In the genomic region with DNA sequence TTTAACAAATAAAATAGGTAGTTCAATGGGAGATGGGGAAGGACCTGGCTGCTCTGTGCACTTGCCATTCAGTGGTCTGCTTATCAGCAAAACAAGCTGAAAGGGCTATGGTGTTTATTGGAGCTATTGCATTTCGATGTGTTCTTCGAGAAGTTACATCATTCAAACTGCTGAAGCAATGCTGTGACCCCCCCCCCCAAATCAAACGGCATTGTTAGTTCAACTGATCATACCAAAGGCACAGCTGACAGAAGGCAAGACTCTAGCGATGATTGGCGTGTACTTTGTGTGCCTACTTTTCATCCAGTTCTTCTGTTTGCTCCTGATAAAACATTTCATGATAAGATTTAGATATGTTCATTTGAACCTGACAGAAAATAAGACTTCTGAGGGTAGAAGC, we compare ENCODE assay signal across 10 mouse cellular contexts. TPM values are rescaled to one million over a fixed set of nuclear protein-coding genes. Genes with fewer than 3 reads are reported as not detected.
DNase-seq lines count a peak whose midpoint lies in the region; ATAC-seq and TF ChIP-seq lines count a peak whose summit lies in the region.
"Had no signal": no experiment of that assay in that cellular context is flagged by ENCODE, and none has a peak within 500 bp of the region (broad histone marks: within the 10 kb centered on the region; RNA-seq: fewer than 3 reads in every experiment).

No protein-coding gene starts in this region.

- H3K4me3 ChIP-seq in lung, embryonic 14.5 days (ENCODE audit: low read depth, low read length): peak overlapping the region; percentile 36
- H3K4me3 ChIP-seq in forebrain, embryonic 11.5 days (ENCODE audit: low read depth, low read length): peak overlapping the region; percentile 73
- no peak overlapping the region for H3K4me3 ChIP-seq in olfactory bulb, adult 2 months (ENCODE audit: insufficient read depth, low read depth, low read length)

- intact Hi-C loops in left cerebral cortex, postnatal 25 days (cut with DNase I): loop anchor here (1.0 to 10.0 kb wide), 3 partner anchors 69 to 504 kb away; a partner anchor contains a TSS

- no peak for TF ChIP-seq CTCF in lung, embryonic 14.5 days (IDR thresholded peaks at IDR 0.05; ENCODE audit: low read depth)
- no peak for TF ChIP-seq CTCF in olfactory bulb, adult 2 months (IDR thresholded peaks at IDR 0.05; ENCODE audit: insufficient read depth, low read depth, low read length)

- no peak for ATAC-seq in lung, embryonic 14.5 days (ENCODE audit: insufficient read depth)
- no peak for ATAC-seq in forebrain, embryonic 11.5 days (replicated peaks; ENCODE audit: low FRiP score)

- 33% methylated on average over 5 of the region's 5 CpGs for WGBS in lung, embryonic 14.5 days
- 61% methylated on average over 5 of the region's 5 CpGs for WGBS in forebrain, embryonic 11.5 days
- WGBS in olfactory bulb, adult 2 months: 37% methylated on average over 5 of the region's 5 CpGs

- peak overlapping the region; percentile 53; the same call in 1 of the 2 replicates for H3K9ac ChIP-seq in lung, embryonic 14.5 days
- H3K9ac ChIP-seq in forebrain, embryonic 11.5 days (ENCODE audit: low read length): peak overlapping the region; percentile 52

- peaks cover 21% of the 10 kb centered on the region for H3K36me3 ChIP-seq in lung, embryonic 14.5 days (ENCODE audit: insufficient read depth)
- H3K36me3 ChIP-seq in forebrain, embryonic 11.5 days (ENCODE audit: control insufficient read depth, insufficient read depth, low read length): peaks cover 4% of the 10 kb centered on the region; the same call in 1 of the 2 replicates

- no peaks in the 10 kb centered on the region for H3K9me3 ChIP-seq in lung, embryonic 14.5 days (ENCODE audit: low read depth, low read length)
- no peaks in the 10 kb centered on the region for H3K9me3 ChIP-seq in forebrain, embryonic 11.5 days (ENCODE audit: control insufficient read depth, low read length)

- no peaks in the 10 kb centered on the region for H3K27me3 ChIP-seq in lung, embryonic 14.5 days (ENCODE audit: insufficient read depth, low read length)
- no peaks in the 10 kb centered on the region for H3K27me3 ChIP-seq in forebrain, embryonic 11.5 days (ENCODE audit: control insufficient read depth, insufficient read depth, low read length)

- no peak for DNase-seq in lung, embryonic 14.5 days
- no peak for DNase-seq in lung, postnatal 25 days (ENCODE audit: low spot score)
- DNase-seq in forebrain, embryonic 11.5 days (ENCODE audit: low spot score): peak; percentile 55
- peak; percentile 11 for DNase-seq in liver
- no peak for DNase-seq in left cerebral cortex, postnatal 25 days (ENCODE audit: low spot score in 2 of 2)
- no peak for DNase-seq in urinary bladder, adult 18-20 months (ENCODE audit: low spot score in 2 of 2)
- no peak for DNase-seq in layer of hippocampus, adult 9-10 months (ENCODE audit: low spot score)

- peaks cover 7% of the 10 kb centered on the region; the same call in 1 of the 2 replicates for H3K4me1 ChIP-seq in lung, embryonic 14.5 days (ENCODE audit: insufficient read depth)
- H3K4me1 ChIP-seq in forebrain, embryonic 11.5 days (replicated peaks; ENCODE audit: control insufficient read depth, insufficient read depth, low read length): peaks cover 3% of the 10 kb centered on the region; the same call in 1 of the 2 replicates
- H3K4me1 ChIP-seq in olfactory bulb, adult 2 months (ENCODE audit: control insufficient read depth, insufficient read depth, low read length): peaks cover 4% of the 10 kb centered on the region

- H3K4me2 ChIP-seq in lung, embryonic 14.5 days: peak overlapping the region; percentile 59
- H3K4me2 ChIP-seq in forebrain, embryonic 11.5 days (ENCODE audit: low read depth, low read length, severe bottlenecking): peak overlapping the region; percentile 57

- H3K27ac ChIP-seq in lung, embryonic 14.5 days (ENCODE audit: low read depth): peak overlapping the region; percentile 76; the same call in 1 of the 2 replicates
- H3K27ac ChIP-seq in forebrain, embryonic 11.5 days (ENCODE audit: low read depth, low read length): peak overlapping the region; percentile 85
- 0 out of 2 replicates have a peak overlapping the region, but pooled peaks have one; percentile 82 for H3K27ac ChIP-seq in olfactory bulb, adult 2 months (ENCODE audit: insufficient read depth, low read depth, low read length)

- no peak for TF ChIP-seq POLR2A in olfactory bulb, adult 2 months (IDR thresholded peaks at IDR 0.05; ENCODE audit: insufficient read depth, low read depth, low read length)

RNA-seq across cellular contexts. Expression of a gene that starts 0.8 kb away (rescaled TPM):
- 82.0 and 94.8 TPM in 2 replicates for polyA plus RNA-seq in lung, embryonic 14.5 days (2014; fragmentation: Nextera tagmentation; extraction: Ambion mirVana)
- 165 and 173 TPM in 2 replicates for polyA plus RNA-seq in forebrain, embryonic 11.5 days (2014; fragmentation: Nextera tagmentation; extraction: Ambion mirVana)
- not detected in 2 replicates for polyA plus RNA-seq in olfactory bulb, adult 2 months (2012; ENCODE audit: insufficient read depth, insufficient read length, low replicate concordance, missing spikeins)
- total RNA-seq in left cerebral cortex, postnatal 25 days (2021): 10 to 100 TPM; 38.3 to 47.9 TPM

RNA-seq across cellular contexts. Expression of a gene that starts 22.3 kb away (rescaled TPM):
- polyA plus RNA-seq in lung, embryonic 14.5 days (2014; fragmentation: Nextera tagmentation; extraction: Ambion mirVana): not detected in 2 replicates
- polyA plus RNA-seq in forebrain, embryonic 11.5 days (2014; fragmentation: Nextera tagmentation; extraction: Ambion mirVana): not detected in 2 replicates
- polyA plus RNA-seq in olfactory bulb, adult 2 months (2012; ENCODE audit: insufficient read depth, insufficient read length, low replicate concordance, missing spikeins): not detected in 2 replicates
- not detected for total RNA-seq in left cerebral cortex, postnatal 25 days (2021)
- polyA plus RNA-seq: activated CD4-positive, CD25-positive, alpha-beta regulatory T cell, adult 4 months; spleen, adult 2 months had no signal

Comparison
In these comparisons a context has a peak if more than half of its experiments do, and no peak if none do; other contexts are left out.
1. DNase-seq: peak in forebrain, embryonic 11.5 days (single experiment) and liver (single experiment); none in lung, embryonic 14.5 days (single experiment), lung, postnatal 25 days (single experiment), left cerebral cortex, postnatal 25 days (0 of 2), urinary bladder, adult 18-20 months (0 of 2) and layer of hippocampus, adult 9-10 months (single experiment).
2. Peak in every context shown above with its lines, with median percentiles within 50 percentile points of each other: H3K27ac ChIP-seq.